Mouse (Mus musculus) layer of hippocampus, postnatal 14 days (tissue): ENCODE data around the gene Tvp23a. TPM values are rescaled to one million over a fixed set of nuclear protein-coding genes. Genes with fewer than 3 reads are reported as not detected.

Source experiments
- DNase-seq, 2 experiments: peaks; one replicate each; pipeline ENCODE4 v3.0.0; 2021 to 2022; ENCODE audit warnings: low spot score in 2 of 2, mixed read lengths in 1 of 2
- long read RNA-seq, 2 experiments: library from polyadenylated mRNA; stranded (forward); transcript quantifications; one replicate each; pipeline ENCODE4 v2.0.0; 2021
- total RNA-seq, 2 experiments: library from RNA; stranded (reverse); gene quantifications; 2 replicates each; pipeline ENCODE4 v1.2.3; 2021

Tvp23a gene
- total RNA-seq = 10 to 100 TPM; 30.4 to 32.0 TPM
- long read RNA-seq, experiment 1, transcript Tvp23a-201 (7 exons, 3,315 nt) = major isoform, 7 of 18 reads
- long read RNA-seq, experiment 1, partial matches to known transcripts = 0 of 18 reads
- long read RNA-seq, experiment 1, other reads (novel, unspliced or antisense) = 11 of 18 reads
- long read RNA-seq, experiment 2, partial matches to known transcripts = 1 of 24 reads
- long read RNA-seq, experiment 2, other reads (novel, unspliced or antisense) = 20 of 24 reads

DNA sequence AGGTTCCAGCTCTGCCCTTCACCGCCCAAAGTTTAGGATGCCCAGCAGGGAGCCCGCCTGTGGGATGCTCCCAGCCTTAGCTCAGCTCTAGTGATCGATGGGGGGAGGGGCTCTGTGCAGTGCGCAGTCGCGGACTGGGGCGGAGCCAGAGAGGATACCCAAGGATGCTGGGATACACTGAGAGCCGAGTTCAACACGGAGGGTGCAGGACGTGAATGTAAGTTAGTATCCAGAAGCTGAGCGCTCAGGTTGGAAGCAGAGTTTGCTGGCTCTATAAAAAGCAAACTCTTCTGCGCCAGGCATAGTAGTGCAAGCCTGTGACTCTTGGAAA, at the start of gene Tvp23a:
TSS of gene Tvp23a (minus strand) at position 99 of the 331 bp plus-strand sequence.
- peak; percentile 84 to 92 for DNase-seq

GRCm38 (mm10) chr16:10495824-10496298, 48.7 kb upstream of the Tvp23a start:
- no peak for DNase-seq

GRCm38 (mm10) chr16:10492587-10492986, 45.4 kb upstream of the Tvp23a start:
- DNase-seq = no peak

- no peak for DNase-seq
Measured at GRCm38 (mm10) chr16:10491716-10492115, 44.6 kb upstream of the Tvp23a start.

DNA sequence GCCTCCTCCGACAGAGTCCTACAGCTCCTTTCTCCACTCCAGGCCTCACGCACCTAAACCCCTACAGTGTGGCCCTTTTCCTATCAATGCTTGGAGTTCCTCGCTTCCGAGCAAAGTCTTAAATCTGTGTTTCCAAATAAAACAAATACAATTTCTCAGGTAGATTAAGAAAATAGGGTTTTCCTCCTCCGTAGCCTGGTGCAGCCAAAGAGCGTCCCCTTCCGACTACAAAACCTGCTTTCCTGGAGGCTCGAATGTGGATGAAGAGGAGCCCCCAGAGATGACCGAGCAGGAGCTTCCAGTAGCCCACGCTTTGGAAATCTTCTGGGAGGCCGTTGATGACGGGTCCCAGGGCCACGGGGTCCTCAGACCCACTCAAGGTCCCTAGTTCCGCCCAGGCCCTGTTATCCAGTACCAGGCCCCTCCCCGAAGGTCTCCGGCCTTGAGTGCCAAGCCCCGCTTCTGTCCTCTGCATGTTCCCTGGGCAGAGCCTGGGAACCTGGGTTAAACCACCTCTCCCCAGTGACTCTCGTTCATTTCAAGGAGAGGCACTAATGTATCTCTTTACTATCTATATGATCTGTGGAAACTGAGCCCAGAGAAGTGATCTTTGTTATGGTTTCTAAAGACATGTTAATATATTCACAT, 43.5 kb upstream of the Tvp23a start:
- DNase-seq = no peak

DNA sequence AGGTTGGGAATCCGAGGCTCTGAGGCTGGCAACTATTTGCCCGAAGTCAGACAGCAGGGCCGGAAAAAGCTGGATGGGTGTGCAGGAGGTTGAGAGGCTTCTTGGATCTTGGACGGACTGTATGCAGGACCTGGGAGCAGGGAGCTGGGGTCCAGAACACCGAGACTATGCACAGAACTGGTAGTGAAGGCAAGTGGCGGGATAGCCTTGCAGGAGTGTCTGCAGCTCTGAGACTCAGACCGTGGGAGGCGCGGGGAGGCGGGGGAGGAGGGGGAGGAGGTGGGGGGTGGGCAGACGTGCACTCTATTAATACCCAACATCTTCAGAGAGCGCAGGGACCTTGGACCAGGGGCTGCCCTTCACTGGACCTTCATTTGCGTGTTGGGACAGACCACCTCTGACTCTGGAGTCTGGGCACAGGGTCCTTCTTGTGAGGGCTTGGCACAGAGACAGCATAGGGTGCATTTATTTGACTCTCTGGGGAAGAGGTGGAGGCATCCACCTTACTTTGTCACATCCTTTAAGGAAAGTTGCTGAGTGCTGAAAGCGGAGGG, 42.8 kb upstream of the Tvp23a start:
- no peak for DNase-seq

DNA sequence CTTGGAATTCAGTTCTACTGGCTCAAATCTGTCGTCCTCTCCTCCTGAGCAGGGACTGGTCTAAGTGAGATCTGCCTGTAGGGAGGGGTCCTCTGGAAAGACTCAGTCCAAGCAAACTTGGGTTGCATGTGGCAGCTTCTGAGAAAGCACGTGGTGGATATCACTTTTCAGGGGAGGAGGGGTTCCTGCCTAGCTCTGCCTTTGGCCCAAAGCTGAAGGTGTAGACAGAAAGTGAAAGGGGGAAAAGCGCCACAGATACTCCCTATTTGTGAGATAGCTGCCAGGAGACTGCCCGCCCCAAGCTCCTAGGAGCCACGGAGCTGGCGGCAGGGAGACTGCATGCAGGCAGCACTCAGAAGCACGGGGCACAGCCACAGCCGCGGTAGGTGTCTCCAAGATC, 42.3 kb upstream of the Tvp23a start:
- no peak for DNase-seq

DNA sequence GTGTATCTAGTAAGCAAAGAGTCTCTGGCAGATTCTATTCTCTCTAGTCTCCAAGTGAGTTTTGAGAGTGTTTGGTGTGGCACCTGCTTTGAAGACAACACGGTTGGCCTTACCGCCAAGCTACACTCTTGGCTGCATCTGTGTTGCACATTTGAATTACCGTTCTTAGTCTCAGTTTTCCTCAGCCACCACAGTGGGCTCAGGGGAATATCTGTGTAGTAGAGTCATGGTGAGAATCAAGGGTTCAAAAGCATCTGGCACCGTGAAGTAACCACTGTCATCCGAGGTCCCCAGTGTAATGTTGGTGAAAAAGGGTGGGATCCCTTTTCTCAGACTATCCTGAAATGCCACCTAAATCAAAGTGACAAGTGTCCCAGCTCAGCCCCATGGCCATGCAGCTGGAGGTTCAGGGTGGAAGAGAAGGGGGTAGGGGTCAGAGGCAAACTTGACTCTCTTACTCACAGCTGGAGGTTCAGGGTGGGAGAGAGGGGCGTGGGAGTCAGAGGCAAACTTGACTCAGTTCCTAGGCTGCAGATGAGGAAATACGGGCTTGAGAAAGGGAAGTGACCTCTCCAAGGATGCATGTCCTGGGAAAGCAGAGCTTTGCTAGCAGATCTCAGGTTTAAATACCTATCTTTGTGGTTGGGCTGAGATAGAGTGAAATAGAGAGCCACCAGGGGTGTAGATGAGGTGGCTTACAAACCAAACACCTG, 41.8 kb upstream of the Tvp23a start:
- DNase-seq = no peak

DNA sequence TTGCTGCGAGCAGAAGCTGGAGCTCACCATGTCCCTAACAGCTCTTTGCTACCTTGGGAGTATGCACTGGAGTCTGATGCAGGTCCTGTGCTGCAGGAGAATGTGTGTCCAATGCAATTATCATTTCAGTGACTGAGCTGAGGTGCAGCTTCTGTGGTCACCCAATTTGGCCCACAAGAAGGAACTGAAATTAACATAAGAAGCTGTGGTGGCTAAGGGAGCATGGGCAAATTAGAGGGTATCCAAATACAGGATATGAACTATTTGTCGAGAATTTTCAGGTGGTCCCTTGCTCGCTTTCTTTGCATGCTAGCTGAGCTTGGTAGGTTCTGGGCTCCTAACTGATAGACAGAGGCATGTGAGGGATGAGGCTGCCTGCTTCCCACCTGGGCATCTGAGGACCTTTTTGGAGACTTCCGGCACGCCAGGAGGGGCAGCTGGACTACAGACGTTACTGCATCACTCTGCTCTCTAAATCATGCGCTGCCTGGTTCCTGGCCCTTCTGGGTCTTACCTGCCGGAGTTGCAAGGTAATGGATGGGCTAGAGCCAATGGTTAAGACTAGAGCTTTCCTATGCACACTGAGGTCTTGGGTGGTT, 40.8 kb upstream of the Tvp23a start:
- DNase-seq = no peak

GRCm38 (mm10) chr16:10486993-10487392, 39.8 kb upstream of the Tvp23a start:
- no peak for DNase-seq

DNA sequence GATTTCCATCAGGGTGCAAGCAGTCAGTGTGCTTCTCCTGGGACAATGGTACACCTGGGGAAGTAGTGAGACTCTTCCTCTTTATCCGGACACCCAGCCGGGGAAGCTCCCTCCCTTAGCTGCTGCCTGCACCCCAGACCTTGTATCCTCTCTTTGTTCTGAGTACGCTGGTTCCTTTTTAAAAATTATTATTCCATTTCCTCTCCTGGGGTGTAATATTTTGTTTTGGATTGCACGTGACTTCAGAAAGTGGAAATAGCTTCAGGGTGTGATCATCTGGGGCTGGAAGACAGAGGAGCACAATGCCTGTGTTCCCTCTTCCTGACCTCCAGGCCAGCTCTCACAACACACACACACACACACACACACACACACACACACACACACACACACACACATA, 35.2 kb upstream of the Tvp23a start:
- no peak for DNase-seq

DNA sequence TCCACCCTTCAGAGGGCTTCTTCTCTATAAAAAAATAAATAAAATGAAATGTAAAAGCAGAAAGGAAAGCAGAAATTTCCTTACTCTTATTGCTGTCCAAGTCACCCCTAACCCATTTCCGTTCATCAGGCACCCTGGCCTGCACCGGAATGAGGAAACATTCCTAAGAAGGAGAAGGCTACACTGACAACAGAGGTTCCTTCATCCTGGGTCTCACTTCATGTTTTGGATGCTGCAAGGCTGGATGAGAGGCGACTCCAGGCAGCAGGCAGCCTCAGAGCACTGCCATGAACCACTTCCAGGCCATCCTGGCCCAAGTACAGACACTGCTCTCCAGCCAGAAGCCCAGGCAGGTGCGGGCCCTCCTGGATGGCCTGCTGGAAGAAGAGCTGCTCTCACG, 32.7 kb upstream of the Tvp23a start, which contains the start of gene Ciita:
TSS of gene Ciita (plus strand) at position 203 of the 400 bp plus-strand sequence.
- no peak for DNase-seq

GRCm38 (mm10) chr16:10475919-10476318, 28.8 kb upstream of the Tvp23a start:
- DNase-seq = no peak

- DNase-seq = no peak
Measured at GRCm38 (mm10) chr16:10474956-10475355, 27.8 kb upstream of the Tvp23a start.

DNA sequence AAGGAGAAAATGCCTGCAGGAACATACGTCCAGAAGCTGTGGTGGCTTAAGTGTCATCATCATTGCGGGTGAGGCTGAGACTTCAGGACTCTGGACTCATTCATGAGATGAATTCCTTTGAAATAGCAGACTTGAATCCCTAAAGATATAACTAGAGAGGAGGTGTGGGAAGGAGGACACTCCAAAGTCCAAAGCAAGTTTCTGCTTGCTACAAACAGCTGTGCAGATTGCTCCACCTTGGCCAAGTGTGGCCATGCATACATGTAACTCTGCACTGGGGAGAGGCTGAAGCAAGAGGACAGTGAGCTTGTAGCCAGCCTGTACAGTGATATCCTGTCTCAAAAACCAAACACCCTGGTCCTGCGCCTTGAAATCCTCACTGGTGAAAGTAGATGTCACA, 24.8 kb upstream of the Tvp23a start:
- no peak for DNase-seq

DNA sequence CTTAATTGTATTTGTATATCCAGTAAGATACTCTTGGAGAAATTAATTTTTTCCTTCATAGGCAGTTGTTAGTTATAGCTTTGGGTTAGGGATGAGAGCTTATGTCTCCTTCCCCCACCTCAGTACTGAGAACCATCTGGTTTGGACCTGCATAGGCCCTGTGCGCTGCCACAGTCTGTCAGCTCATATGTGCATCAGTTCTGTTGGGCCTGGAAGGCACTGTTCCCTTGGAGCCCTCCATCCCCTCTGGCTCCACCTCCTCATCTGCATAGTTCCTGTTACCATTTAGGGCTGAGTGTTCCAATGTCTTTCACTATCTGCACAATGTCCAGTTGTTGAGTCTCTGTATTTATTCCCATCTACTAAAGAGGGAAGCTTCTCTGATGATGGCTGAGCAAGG, 21.0 kb upstream of the Tvp23a start:
- DNase-seq = peak; percentile 57 to 88

GRCm38 (mm10) chr16:10467391-10468107, 20.4 kb upstream of the Tvp23a start:
- DNase-seq = no peak

DNA sequence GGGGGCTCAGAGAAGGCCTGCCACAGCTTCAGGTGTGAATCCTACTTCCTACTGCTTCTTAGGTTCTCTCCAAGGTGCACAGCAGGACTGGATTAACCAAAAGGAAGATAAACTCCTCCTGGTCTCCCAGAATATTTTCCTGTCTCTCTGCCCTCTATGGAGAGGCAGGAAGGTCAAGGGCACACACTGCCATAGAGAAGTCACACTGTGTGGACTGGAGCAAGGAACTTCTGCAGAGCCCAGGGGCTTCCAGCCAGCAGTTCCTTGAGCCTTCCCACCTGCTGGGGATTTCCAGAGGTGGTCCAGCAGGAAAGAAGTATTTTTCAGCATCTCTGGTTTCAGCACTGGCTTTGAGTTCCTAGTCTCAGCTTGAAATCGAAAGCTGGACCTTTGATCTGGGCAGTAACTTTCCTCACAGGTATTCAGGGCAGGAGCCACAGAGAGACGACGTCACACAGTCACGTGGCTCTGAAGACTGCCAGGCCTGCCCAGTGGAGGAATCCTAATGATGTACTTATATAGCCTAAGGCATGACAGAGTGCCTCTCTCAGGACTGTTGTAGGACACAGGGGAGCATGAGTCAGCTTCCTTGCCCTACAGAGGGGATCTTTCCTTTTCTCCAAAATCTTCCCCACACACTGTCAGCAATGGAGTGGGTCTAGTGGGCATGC, 18.0 kb upstream of the Tvp23a start:
- no peak for DNase-seq

GRCm38 (mm10) chr16:10461178-10461577, 14.0 kb upstream of the Tvp23a start:
- no peak for DNase-seq

- no peak for DNase-seq
Measured at GRCm38 (mm10) chr16:10460188-10460587, 13.0 kb upstream of the Tvp23a start.
